Mouse (Mus musculus) forebrain, embryonic 13.5 days (tissue): ENCODE results near the gene Ak5. TPM values are rescaled to one million over a fixed set of nuclear protein-coding genes. Genes with fewer than 3 reads are reported as not detected.

ENCODE experiments used
- ATAC-seq: fragments of 200-750 bp; cut with Nextera tagmentation; 2 replicates; pipeline ENCODE4 v1.8.0; 2017
- H3K27ac ChIP-seq: fragments of 300-500 bp; sonication (generic); 2 replicates; pipeline ENCODE4 v1.5.1; 2015; ENCODE audit warnings: inconsistent platforms, mild to moderate bottlenecking, moderate library complexity
- H3K27me3 ChIP-seq: fragments of 300-500 bp; sonication (generic); 2 replicates; pipeline ENCODE4 v1.6.1; 2015; ENCODE audit warnings: mild to moderate bottlenecking, inconsistent platforms
- H3K36me3 ChIP-seq: fragments of 300-500 bp; sonication (generic); 2 replicates; pipeline ENCODE4 v1.6.1; 2015; ENCODE audit warnings: mild to moderate bottlenecking, inconsistent platforms; ENCODE audit not compliant: poor library complexity, severe bottlenecking
- H3K4me1 ChIP-seq: fragments of 300-500 bp; sonication (generic); 2 replicates; pipeline ENCODE4 v1.6.1; 2015; ENCODE audit warnings: inconsistent platforms
- H3K4me2 ChIP-seq: fragments of 300-500 bp; sonication (generic); 2 replicates; pipeline ENCODE4 v1.6.1; 2015; ENCODE audit warnings: inconsistent platforms, mild to moderate bottlenecking, moderate library complexity
- H3K4me3 ChIP-seq: fragments of 300-500 bp; sonication (generic); 2 replicates; pipeline ENCODE4 v1.5.1; 2015; ENCODE audit warnings: mild to moderate bottlenecking, inconsistent platforms
- H3K9ac ChIP-seq: fragments of 300-500 bp; sonication (generic); 2 replicates; pipeline ENCODE4 v1.6.1; 2015; ENCODE audit warnings: mild to moderate bottlenecking, inconsistent platforms
- H3K9me3 ChIP-seq: fragments of 300-500 bp; sonication (generic); replicated peaks from 2 replicates; pipeline ENCODE4 v1.6.1; 2016; ENCODE audit warnings: inconsistent platforms
- WGBS: fragments of 180-500 bp; shearing (Covaris S2); methylation state at CpG from one replicate; pipeline ENCODE4 v1.1.7; 2015; 5-methylcytosine and 5-hydroxymethylcytosine counted together
- polyA plus RNA-seq: library from polyadenylated mRNA; unstranded; fragments of >200 nt; fragmentation: Nextera tagmentation; extraction: Ambion mirVana; gene quantifications from 2 replicates; pipeline ENCODE4 v1.2.1, GENCODE M21; 2015

Ak5 gene
- polyA plus RNA-seq, 1 experiment from 2014 or later, result 2.2 TPM

DNA sequence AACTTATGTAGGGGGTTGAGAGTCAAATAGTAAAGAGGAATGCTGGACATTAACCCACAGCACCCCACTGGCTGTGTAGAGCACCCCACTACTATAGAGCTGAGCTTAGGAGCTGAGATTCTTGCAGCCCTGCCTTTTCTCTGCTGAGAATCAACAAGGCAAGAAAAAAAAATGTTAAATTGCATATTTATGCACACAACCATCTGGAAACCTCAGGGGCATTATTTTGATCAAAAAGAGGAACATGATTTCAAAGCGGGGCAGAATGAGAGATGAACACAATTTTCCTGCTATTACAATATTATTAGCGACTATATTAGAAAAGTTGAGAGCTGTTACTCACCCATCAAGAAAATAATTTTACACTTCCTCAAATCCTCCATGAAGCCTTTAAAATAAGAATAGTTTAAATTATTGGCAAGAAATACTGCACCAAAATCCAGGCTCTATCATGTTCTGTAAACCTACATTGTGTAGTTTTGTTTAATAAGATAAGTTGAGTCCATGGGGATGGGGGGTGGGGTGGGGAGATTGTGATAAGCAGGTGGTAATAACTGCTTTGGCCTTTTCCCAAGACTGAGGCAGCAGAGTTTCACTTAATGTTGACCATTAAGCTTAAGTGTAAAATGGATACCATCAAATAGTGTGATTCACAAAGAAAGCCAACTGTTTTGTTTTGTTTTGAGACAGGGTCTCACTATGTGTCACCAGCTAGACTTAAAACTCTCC, 169.0 kb downstream of the Ak5 start:
- H3K27ac ChIP-seq, result no peak overlapping the region
- WGBS, result 86% methylated on average over 2 of the region's 2 CpGs
- H3K4me3 ChIP-seq, result no peak overlapping the region
- no peak overlapping the region for H3K4me2 ChIP-seq
- H3K4me1 ChIP-seq, result peaks cover 16% of the 10 kb centered on the region
- no peak overlapping the region for H3K9ac ChIP-seq
- no peaks in the 10 kb centered on the region for H3K36me3 ChIP-seq
- no peaks in the 10 kb centered on the region for H3K27me3 ChIP-seq
- H3K9me3 ChIP-seq, result no peaks in the 10 kb centered on the region
- no peak for ATAC-seq

GRCm38 (mm10) chr3:152497842-152498241, 170.3 kb downstream of the Ak5 start:
- Histone ChIP-seq H3K9me3 (no peaks in the 10 kb centered on the region), H3K4me1 (peaks cover 17% of the 10 kb centered on the region), H3K4me3 (no peak overlapping the region), H3K36me3 (no peaks in the 10 kb centered on the region), H3K27me3 (no peaks in the 10 kb centered on the region), H3K9ac (no peak overlapping the region), H3K27ac (no peak overlapping the region), H3K4me2 (no peak overlapping the region)
- 87% methylated on average over 2 of the region's 2 CpGs for WGBS
- ATAC-seq, result no peak

GRCm38 (mm10) chr3:152497084-152497483, 171.1 kb downstream of the Ak5 start:
- WGBS, result 65% methylated on average over 7 of the region's 7 CpGs
- Histone ChIP-seq H3K4me3 (no peak overlapping the region), H3K9me3 (no peaks in the 10 kb centered on the region), H3K4me2 (no peak overlapping the region), H3K27me3 (no peaks in the 10 kb centered on the region), H3K36me3 (no peaks in the 10 kb centered on the region), H3K4me1 (peaks cover 20% of the 10 kb centered on the region), H3K9ac (no peak overlapping the region), H3K27ac (no peak overlapping the region)
- no peak for ATAC-seq

- peaks cover 20% of the 10 kb centered on the region for H3K4me1 ChIP-seq
- 41% methylated on average over 8 of the region's 8 CpGs for WGBS
- no peaks in the 10 kb centered on the region for H3K36me3 ChIP-seq
- no peak overlapping the region for H3K4me2 ChIP-seq
- no peaks in the 10 kb centered on the region for H3K9me3 ChIP-seq
- H3K9ac ChIP-seq, result no peak overlapping the region
- 0 out of 2 replicates have a peak overlapping the region, but pooled peaks have one; percentile 8 for H3K27ac ChIP-seq
- no peak overlapping the region for H3K4me3 ChIP-seq
- H3K27me3 ChIP-seq, result no peaks in the 10 kb centered on the region
- ATAC-seq, result 0 out of 2 replicates have a peak, but pooled peaks have one; percentile 34
Observed at GRCm38 (mm10) chr3:152495415-152495898, 172.7 kb downstream of the Ak5 start.

- 0 out of 2 replicates have a peak overlapping the region, but pooled peaks have one; percentile 8 for H3K27ac ChIP-seq
- peak; percentile 31; the same call in 1 of the 2 replicates for ATAC-seq
Observed at GRCm38 (mm10) chr3:152494667-152495360, 173.3 kb downstream of the Ak5 start.

DNA sequence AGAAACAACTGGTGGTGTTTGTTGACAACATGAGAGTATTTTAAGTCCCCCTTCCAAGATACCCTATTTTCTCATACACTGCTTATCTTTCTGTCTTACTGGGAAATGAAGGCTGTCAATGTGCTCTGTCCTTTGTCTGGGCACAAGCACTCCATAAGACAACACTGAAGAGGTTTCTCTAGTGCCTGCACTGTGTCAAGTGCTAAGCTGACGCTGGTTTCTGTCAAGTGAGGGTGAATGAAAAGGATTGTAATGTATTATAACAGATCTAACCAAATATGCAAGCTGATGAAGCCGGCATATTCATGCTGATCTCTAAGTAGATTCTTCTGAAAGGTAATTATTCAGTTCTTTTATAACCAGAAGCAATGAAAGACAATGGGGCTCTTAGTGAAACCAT, 174.3 kb downstream of the Ak5 start:
- Histone ChIP-seq H3K4me3 (no peak overlapping the region), H3K27me3 (no peaks in the 10 kb centered on the region), H3K4me1 (peaks cover 20% of the 10 kb centered on the region), H3K4me2 (no peak overlapping the region), H3K9ac (no peak overlapping the region), H3K36me3 (no peaks in the 10 kb centered on the region), H3K9me3 (no peaks in the 10 kb centered on the region), H3K27ac (no peak overlapping the region)
- WGBS, result 54% methylated on average over 2 of the region's 2 CpGs
- peak; percentile 62; the same call in 1 of the 2 replicates for ATAC-seq

More at GRCm38 (mm10) chr3:152494667-152495360, 173.3 kb downstream of the Ak5 start:
- Histone ChIP-seq H3K4me2 (no peak overlapping the region), H3K27me3 (no peaks in the 10 kb centered on the region), H3K4me3 (no peak overlapping the region), H3K36me3 (no peaks in the 10 kb centered on the region), H3K9me3 (no peaks in the 10 kb centered on the region), H3K9ac (no peak overlapping the region), H3K4me1 (peaks cover 20% of the 10 kb centered on the region)
- WGBS, result 59% methylated on average over 12 of the region's 12 CpGs

DNA sequence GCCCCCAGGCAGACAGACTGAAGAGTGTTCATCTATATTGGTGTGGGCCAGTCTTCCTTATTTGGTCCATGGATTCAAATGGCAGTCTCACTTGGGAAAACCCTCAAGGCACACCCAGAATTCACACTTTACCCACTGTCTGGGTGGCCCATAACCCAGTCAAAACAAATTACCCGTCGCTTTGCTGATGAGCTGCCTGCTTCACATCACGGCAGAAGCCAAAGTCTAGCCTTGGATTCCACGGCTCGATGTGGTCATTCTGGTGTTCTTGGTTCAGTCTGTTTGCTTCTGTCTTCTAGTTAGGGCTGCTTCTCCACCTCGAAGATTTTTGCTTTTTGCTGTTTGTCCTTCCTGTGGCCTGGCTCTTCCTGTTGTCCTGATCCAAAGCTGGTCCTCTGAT, 175.9 kb downstream of the Ak5 start:
- 93% methylated on average over 6 of the region's 6 CpGs for WGBS
- H3K4me1 ChIP-seq, result peaks cover 20% of the 10 kb centered on the region
- no peaks in the 10 kb centered on the region for H3K27me3 ChIP-seq

GRCm38 (mm10) chr3:152490423-152490822, 177.7 kb downstream of the Ak5 start:
- Histone ChIP-seq H3K9me3 (no peaks in the 10 kb centered on the region), H3K4me2 (no peak overlapping the region), H3K36me3 (no peaks in the 10 kb centered on the region), H3K27ac (no peak overlapping the region), H3K27me3 (no peaks in the 10 kb centered on the region), H3K9ac (no peak overlapping the region), H3K4me3 (no peak overlapping the region), H3K4me1 (peaks cover 13% of the 10 kb centered on the region)
- no peak for ATAC-seq
- 85% methylated on average over 5 of the region's 5 CpGs for WGBS

More for the DNA sequence above, 175.9 kb downstream of the Ak5 start:
- no peaks in the 10 kb centered on the region for H3K36me3 ChIP-seq
- no peak overlapping the region for H3K4me2 ChIP-seq
- no peak overlapping the region for H3K9ac ChIP-seq
- no peaks in the 10 kb centered on the region for H3K9me3 ChIP-seq
- no peak overlapping the region for H3K4me3 ChIP-seq
- H3K27ac ChIP-seq, result no peak overlapping the region
- ATAC-seq, result no peak

DNA sequence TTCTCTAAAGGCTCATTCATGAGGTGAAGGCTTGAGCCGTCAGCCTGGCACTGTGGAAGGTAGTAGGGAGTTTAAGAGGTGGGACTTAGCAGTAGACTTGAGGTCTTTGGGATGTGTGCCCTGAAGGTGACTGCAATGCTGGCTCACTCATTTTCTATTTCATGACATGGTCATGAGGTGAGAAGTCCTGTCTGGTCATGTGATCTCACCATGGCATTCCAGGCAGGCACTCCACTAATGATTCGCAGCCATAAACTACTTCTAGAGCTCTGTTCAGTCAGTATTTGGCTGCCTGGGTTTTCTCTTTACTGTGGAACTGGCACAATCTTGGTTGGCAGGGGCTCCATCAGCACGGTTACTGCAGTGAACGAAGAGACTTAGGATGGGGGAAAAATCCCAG, 179.2 kb downstream of the Ak5 start:
- no peak for ATAC-seq
- 92% methylated on average over 4 of the region's 4 CpGs for WGBS
- H3K9ac ChIP-seq, result no peak overlapping the region

DNA sequence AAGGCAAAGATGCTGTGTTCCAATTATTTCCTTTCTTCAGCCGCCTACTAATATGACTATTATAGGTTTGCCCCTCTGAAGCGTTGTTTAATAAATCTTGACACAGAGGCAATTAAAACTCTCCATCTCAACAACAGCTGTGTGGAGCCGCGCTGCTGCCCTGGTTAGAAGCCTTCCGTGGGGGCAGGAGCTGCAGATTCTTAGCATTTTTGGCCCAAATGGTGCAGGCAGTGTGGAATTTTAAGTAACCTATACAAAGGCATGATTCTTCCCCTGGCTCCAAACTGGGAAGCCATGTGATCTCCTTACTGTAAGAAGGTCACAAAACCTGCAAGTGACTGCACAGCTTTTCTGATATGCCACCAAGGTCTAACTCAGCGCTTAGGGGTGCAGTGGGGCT, 184.0 kb downstream of the Ak5 start:
- ATAC-seq, result peak; percentile 46; the same call in 1 of the 2 replicates
- Histone ChIP-seq H3K9ac (no peak overlapping the region), H3K4me2 (no peak overlapping the region), H3K27ac (peak overlapping the region; percentile 48), H3K9me3 (no peaks in the 10 kb centered on the region), H3K27me3 (no peaks in the 10 kb centered on the region), H3K4me3 (no peak overlapping the region), H3K4me1 (peaks cover 11% of the 10 kb centered on the region), H3K36me3 (no peaks in the 10 kb centered on the region)
- WGBS, result 48% methylated on average over 6 of the region's 6 CpGs

More for the DNA sequence above, 179.2 kb downstream of the Ak5 start:
- no peaks in the 10 kb centered on the region for H3K9me3 ChIP-seq
- no peak overlapping the region for H3K4me2 ChIP-seq
- H3K27me3 ChIP-seq, result no peaks in the 10 kb centered on the region
- H3K4me1 ChIP-seq, result peaks cover 10% of the 10 kb centered on the region
- no peak overlapping the region for H3K4me3 ChIP-seq
- H3K27ac ChIP-seq, result no peak overlapping the region
- no peaks in the 10 kb centered on the region for H3K36me3 ChIP-seq

DNA sequence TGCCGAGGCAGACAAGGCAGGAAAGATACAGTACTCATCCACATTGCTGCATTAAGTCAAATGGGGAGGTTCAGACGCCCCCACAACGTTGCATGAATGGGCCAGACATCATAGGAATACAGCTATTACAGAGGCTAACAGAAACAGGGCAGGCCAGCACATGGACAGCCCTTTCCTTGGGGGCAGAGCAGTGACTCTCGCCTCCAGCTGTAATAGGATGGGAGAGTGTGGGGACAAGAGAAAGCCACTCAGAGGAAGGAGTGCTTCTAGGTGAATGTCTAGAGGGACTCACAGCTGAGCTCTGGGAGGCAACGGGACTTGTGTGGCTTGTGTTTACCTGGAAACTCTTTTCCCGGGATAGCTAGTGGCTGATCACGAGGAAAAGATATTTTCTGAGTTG, 184.4 kb downstream of the Ak5 start:
- Histone ChIP-seq H3K4me3 (no peak overlapping the region), H3K9me3 (no peaks in the 10 kb centered on the region), H3K4me2 (no peak overlapping the region), H3K27ac (peak overlapping the region; percentile 48), H3K36me3 (no peaks in the 10 kb centered on the region), H3K4me1 (peaks cover 11% of the 10 kb centered on the region), H3K9ac (no peak overlapping the region), H3K27me3 (no peaks in the 10 kb centered on the region)
- no peak for ATAC-seq
- WGBS, result 44% methylated on average over 7 of the region's 7 CpGs

DNA sequence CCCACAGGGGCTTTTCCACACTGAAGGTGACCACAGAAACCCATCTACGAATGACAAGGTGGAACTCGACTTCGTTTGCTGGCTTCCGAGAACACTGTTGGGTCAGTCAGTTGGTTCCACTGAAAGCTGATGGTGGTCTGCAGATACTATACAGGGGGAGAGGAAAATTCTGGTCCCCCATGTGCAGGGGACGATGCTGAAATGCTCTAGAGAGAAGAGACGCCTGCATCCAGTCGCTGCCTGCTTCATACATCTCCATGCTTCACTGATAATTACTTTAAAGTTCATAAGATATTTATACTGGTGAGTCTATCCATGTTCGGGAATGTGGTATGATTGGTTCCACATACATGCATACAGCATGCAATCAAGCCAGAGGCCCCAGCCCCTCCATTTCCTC, 186.0 kb downstream of the Ak5 start:
- no peak overlapping the region for H3K27ac ChIP-seq
- H3K9me3 ChIP-seq, result no peaks in the 10 kb centered on the region
- 82% methylated on average over 8 of the region's 8 CpGs for WGBS
- ATAC-seq, result no peak
- H3K4me1 ChIP-seq, result peaks cover 23% of the 10 kb centered on the region
- H3K4me2 ChIP-seq, result no peak overlapping the region
- H3K9ac ChIP-seq, result no peak overlapping the region
- no peak overlapping the region for H3K4me3 ChIP-seq
- H3K27me3 ChIP-seq, result no peaks in the 10 kb centered on the region
- H3K36me3 ChIP-seq, result no peaks in the 10 kb centered on the region
